Mouse (Mus musculus): ENCODE results near the gene Yae1d1. TPM values are rescaled to one million over a fixed set of nuclear protein-coding genes. Genes with fewer than 3 reads are reported as not detected.

Yae1d1 gene
- polyA plus RNA-seq, 1 experiment from 2014 or later: 23.7 TPM

DNA sequence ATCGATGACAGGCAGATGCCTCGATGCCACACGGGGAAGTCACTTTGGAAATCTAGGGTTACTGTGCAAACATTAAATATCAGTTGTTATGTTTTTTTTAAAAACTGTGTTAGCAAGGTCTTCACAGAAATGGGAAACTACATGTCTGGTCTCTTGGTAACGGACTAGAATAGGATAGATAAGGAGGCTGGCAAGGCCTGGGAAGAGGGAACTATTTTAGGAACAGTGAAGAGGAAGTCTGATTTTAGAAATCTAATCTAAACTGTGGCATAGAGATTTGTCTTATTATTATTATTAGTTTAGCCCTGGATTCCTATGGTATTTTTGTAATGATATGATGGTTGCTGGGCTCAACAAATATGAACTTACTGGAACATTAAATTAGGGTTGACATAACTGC is 1.1 kb downstream of the Yae1d1 start:
- H3K4me3 ChIP-seq (ENCODE audit: low read depth, low read length): peak overlapping the region; percentile 91
- ATAC-seq (no peak), DNase-seq (no peak)
- no peaks in the 10 kb centered on the region for H3K9me3 ChIP-seq (ENCODE audit: low read length)
- no peak for TF ChIP-seq EP300 (IDR thresholded peaks at IDR 0.05; ENCODE audit: low read depth)
- no peak for TF ChIP-seq CTCF (IDR thresholded peaks at IDR 0.05; ENCODE audit: low read depth)
- H3K4me2 ChIP-seq (ENCODE audit: low read depth, low read length): peak overlapping the region; percentile 93
- no peak overlapping the region for H3K27ac ChIP-seq (ENCODE audit: low read depth)
- H3K4me1 ChIP-seq (ENCODE audit: insufficient read depth): peaks cover 14% of the 10 kb centered on the region
- no peaks in the 10 kb centered on the region for H3K27me3 ChIP-seq (ENCODE audit: insufficient read depth, low read length)
- no peak overlapping the region; the same call in 1 of the 2 replicates for H3K9ac ChIP-seq (replicated peaks)
- WGBS (ENCODE audit: insufficient replicate concordance): 61% methylated on average over 4 of the region's 4 CpGs
- H3K36me3 ChIP-seq (replicated peaks; ENCODE audit: insufficient read depth, low read length): peaks cover 12% of the 10 kb centered on the region

DNA sequence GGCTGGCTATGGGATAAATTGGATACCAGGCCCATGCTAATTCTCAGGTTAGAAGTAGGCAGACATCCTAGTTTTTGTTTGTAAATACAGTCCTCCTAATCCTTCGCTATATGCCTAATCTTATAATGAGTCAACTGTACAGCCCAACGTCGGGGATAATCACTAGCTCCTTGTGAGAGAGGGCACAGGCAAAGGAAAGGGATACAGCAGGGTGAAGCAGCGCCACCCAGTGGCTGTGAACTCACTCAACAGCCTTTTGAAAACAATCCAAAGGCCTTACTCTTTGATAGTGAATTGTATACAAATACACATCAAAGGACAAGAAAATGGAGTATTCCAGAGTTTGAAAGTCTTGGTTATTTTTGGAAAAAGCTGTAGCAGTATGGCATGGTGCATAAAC is 10.0 kb downstream of the Yae1d1 start:
- no peak overlapping the region for H3K27ac ChIP-seq (ENCODE audit: low read depth)
- H3K4me1 ChIP-seq (ENCODE audit: insufficient read depth): no peaks in the 10 kb centered on the region
- no peaks in the 10 kb centered on the region for H3K9me3 ChIP-seq (ENCODE audit: low read length)
- no peaks in the 10 kb centered on the region for H3K27me3 ChIP-seq (ENCODE audit: insufficient read depth, low read length)
- no peak overlapping the region for H3K9ac ChIP-seq (replicated peaks)
- peaks cover 23% of the 10 kb centered on the region for H3K36me3 ChIP-seq (replicated peaks; ENCODE audit: insufficient read depth, low read length)
- TF ChIP-seq EP300 (IDR thresholded peaks at IDR 0.05; ENCODE audit: low read depth) (no peak), CTCF (IDR thresholded peaks at IDR 0.05; ENCODE audit: low read depth) (peak; percentile 70)
- H3K4me3 ChIP-seq (ENCODE audit: low read depth, low read length): no peak overlapping the region
- DNase-seq: peak; percentile 53
- WGBS (ENCODE audit: insufficient replicate concordance): 39% methylated on average over 4 of the region's 4 CpGs
- H3K4me2 ChIP-seq (ENCODE audit: low read depth, low read length): no peak overlapping the region
- no peak for ATAC-seq

DNA sequence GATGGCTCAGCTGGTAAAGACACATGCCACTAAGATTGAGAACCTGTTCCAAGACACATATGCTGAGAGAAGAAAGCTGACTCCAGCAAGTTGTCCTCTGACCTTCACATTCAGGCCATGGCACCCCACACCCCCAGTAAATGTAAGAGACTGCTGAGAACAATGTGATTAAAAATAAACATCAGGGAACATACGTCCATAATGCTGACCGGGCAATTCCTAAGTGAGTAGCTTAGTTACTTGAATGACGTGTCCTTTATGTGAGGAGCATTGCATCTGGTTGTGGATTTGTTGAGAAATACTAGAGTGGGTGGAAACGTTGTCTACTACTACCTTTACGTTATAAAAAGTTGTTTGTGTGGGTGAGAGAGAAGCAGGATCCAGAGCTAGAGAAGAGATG is 10.5 kb downstream of the Yae1d1 start:
- Histone ChIP-seq H3K4me1 (ENCODE audit: insufficient read depth) (no peaks in the 10 kb centered on the region), H3K4me3 (ENCODE audit: low read depth, low read length) (no peak overlapping the region), H3K27me3 (ENCODE audit: insufficient read depth, low read length) (no peaks in the 10 kb centered on the region), H3K9ac (replicated peaks) (no peak overlapping the region), H3K4me2 (ENCODE audit: low read depth, low read length) (no peak overlapping the region), H3K9me3 (ENCODE audit: low read length) (no peaks in the 10 kb centered on the region), H3K27ac (ENCODE audit: low read depth) (no peak overlapping the region), H3K36me3 (replicated peaks; ENCODE audit: insufficient read depth, low read length) (peaks cover 20% of the 10 kb centered on the region)
- TF ChIP-seq EP300 (IDR thresholded peaks at IDR 0.05; ENCODE audit: low read depth) (no peak), CTCF (IDR thresholded peaks at IDR 0.05; ENCODE audit: low read depth) (no peak)
- 74% methylated on average over 5 of the region's 5 CpGs for WGBS (ENCODE audit: insufficient replicate concordance)
- DNase-seq (no peak), ATAC-seq (no peak)

DNA sequence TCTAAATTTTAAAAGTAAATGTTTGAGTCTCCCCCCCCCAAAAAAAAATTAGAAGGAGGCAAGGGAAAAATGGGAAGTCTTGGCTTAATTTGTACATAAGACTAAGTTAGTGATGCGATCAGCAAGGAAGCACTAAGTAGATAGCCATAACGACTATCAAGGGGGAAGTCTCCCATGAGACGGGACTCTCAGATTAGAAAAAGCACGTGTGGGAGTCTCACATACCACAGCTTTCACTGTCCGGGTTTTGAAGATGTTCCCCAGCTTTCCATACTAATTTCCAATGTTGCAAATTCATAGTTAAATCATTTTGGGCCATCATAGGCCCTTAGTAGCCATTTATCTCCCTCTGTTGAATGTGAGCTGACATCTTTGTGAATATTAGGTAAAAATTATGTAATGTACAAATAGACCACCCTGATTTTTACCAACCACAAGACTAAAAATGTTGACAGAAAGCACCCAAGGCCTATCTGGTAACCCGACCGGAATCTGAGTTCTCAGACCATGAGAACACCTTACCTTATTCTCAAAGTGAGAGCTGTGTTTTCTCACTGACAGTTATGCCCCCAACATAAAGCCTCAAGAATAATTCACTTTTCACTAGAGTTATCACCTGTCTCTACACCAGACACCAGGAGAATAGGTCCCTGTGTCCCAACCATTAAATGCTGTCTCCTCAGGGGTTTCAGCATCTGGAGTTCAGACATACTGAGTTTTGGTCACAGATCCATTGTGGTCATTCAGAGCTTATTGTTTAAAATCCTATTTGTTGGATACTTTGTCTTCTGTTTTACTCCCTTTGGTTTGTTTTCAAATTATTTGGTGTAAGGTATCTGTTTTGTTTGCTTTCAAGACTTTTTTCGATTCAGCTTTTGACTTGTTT is 16.1 kb downstream of the Yae1d1 start:
- no peak for ATAC-seq

DNA sequence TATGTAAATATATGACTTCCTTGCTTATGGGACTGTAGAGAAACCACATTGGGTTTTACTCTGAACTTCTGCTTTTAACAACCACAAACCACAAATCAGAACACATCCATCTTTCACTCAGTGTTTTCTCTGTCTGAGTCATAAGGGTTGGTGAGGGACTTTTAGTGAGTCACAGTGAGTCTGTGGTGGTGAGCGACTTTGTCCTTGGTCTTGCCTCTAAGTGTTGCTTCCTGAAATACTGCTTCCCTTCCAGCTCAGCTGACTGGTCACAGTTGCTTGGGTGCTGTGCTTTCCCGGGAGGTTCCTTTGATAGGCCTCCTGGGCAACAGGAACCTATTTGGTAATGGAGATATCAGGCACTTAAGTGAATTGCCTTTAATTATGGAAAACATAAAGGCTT is 17.3 kb downstream of the Yae1d1 start:
- no peak overlapping the region for H3K27ac ChIP-seq (ENCODE audit: low read depth)
- no peaks in the 10 kb centered on the region for H3K9me3 ChIP-seq (ENCODE audit: low read length)
- DNase-seq (peak; percentile 15), ATAC-seq (peak; percentile 73)
- TF ChIP-seq EP300 (IDR thresholded peaks at IDR 0.05; ENCODE audit: low read depth) (no peak; the same call in 1 of the 2 replicates), CTCF (IDR thresholded peaks at IDR 0.05; ENCODE audit: low read depth) (no peak)
- H3K27me3 ChIP-seq (ENCODE audit: insufficient read depth, low read length): no peaks in the 10 kb centered on the region
- no peak overlapping the region for H3K4me2 ChIP-seq (ENCODE audit: low read depth, low read length)
- no peaks in the 10 kb centered on the region for H3K36me3 ChIP-seq (replicated peaks; ENCODE audit: insufficient read depth, low read length)
- no peaks in the 10 kb centered on the region for H3K4me1 ChIP-seq (ENCODE audit: insufficient read depth)
- 24% methylated on average over 2 of the region's 2 CpGs for WGBS (ENCODE audit: insufficient replicate concordance)
- no peak overlapping the region for H3K9ac ChIP-seq (replicated peaks)
- no peak overlapping the region for H3K4me3 ChIP-seq (ENCODE audit: low read depth, low read length)

More for the DNA sequence above, 16.1 kb downstream of the Yae1d1 start:
- Histone ChIP-seq H3K4me1 (ENCODE audit: insufficient read depth) (no peaks in the 10 kb centered on the region), H3K27me3 (ENCODE audit: insufficient read depth, low read length) (no peaks in the 10 kb centered on the region), H3K36me3 (replicated peaks; ENCODE audit: insufficient read depth, low read length) (no peaks in the 10 kb centered on the region), H3K9ac (replicated peaks) (no peak overlapping the region), H3K4me3 (ENCODE audit: low read depth, low read length) (no peak overlapping the region), H3K27ac (ENCODE audit: low read depth) (no peak overlapping the region), H3K4me2 (ENCODE audit: low read depth, low read length) (no peak overlapping the region), H3K9me3 (ENCODE audit: low read length) (no peaks in the 10 kb centered on the region)
- DNase-seq: no peak
- 48% methylated on average over 8 of the region's 8 CpGs for WGBS (ENCODE audit: insufficient replicate concordance)
- TF ChIP-seq EP300 (IDR thresholded peaks at IDR 0.05; ENCODE audit: low read depth) (no peak), CTCF (IDR thresholded peaks at IDR 0.05; ENCODE audit: low read depth) (no peak)

DNA sequence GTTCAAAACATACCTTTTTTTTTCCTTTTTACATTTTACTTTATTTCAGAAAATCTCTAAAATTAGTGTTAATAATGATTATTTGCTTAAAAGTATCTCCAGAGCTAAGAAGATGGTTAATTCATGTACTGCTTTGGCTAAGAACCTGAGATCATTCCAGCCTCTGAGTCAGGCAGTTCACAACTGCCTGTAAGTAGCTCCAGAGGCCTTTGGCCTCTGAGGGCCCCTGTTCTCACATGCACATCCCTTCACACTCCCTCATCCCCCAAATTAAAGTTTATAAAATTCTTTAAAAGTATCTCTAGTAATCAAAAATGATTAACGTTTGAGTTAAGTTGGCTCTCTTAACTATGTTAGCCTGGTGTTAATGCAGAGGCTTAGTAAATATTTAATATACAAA is 17.7 kb downstream of the Yae1d1 start:
- ATAC-seq: no peak
- no peaks in the 10 kb centered on the region for H3K27me3 ChIP-seq (ENCODE audit: insufficient read depth, low read length)

More for the DNA sequence above, 17.7 kb downstream of the Yae1d1 start:
- no peak overlapping the region for H3K4me3 ChIP-seq (ENCODE audit: low read depth, low read length)
- H3K4me2 ChIP-seq (ENCODE audit: low read depth, low read length): no peak overlapping the region
- TF ChIP-seq CTCF (IDR thresholded peaks at IDR 0.05; ENCODE audit: low read depth) (no peak), EP300 (IDR thresholded peaks at IDR 0.05; ENCODE audit: low read depth) (no peak)
- no peak overlapping the region for H3K9ac ChIP-seq (replicated peaks)
- no peaks in the 10 kb centered on the region for H3K9me3 ChIP-seq (ENCODE audit: low read length)
- H3K4me1 ChIP-seq (ENCODE audit: insufficient read depth): no peaks in the 10 kb centered on the region
- DNase-seq: no peak
- H3K27ac ChIP-seq (ENCODE audit: low read depth): no peak overlapping the region
- 50% methylated on average over 1 of the region's 1 CpGs for WGBS (ENCODE audit: insufficient replicate concordance)
- no peaks in the 10 kb centered on the region for H3K36me3 ChIP-seq (replicated peaks; ENCODE audit: insufficient read depth, low read length)

Data from liver, postnatal 0 days (tissue).